Mouse (Mus musculus): ENCODE data around the gene Med14. TPM values are rescaled to one million over a fixed set of nuclear protein-coding genes. Genes with fewer than 3 reads are reported as not detected.

Gene Med14
- total RNA-seq, 2 experiments from 2014 or later = 70.5 to 78.8 TPM

DNA sequence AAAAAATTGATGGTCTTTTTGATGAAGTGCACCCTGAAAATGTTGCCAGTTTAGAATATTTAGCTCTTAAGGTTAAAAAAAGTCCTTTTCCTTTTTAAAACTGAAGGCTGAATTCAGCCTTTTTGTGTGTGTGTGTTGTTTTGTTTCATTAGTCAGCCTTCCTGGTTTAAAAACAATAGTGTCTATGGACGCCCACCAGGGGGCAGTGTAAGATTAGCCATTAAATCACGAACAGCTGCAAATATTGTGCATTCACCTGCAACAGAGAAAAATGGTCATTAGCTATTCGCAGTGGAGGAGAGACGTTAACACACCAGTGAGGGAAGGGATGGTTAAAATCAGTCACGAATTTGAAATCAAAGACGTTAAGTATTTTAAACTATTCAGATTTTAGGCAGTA, 84.5 kb downstream of the Med14 start:
- peak; percentile 58 to 63 for DNase-seq (ENCODE audit: low spot score in 2 of 2)

- peak; percentile 86 to 91 for DNase-seq (ENCODE audit: low spot score in 2 of 2)
These were observed 88.7 kb downstream of the Med14 start, which contains the start of gene 1810030O07Rik for GRCm38 (mm10) chrX:12673054-12673775. 1810030O07Rik (minus strand) TSS chrX:12673668.

DNA sequence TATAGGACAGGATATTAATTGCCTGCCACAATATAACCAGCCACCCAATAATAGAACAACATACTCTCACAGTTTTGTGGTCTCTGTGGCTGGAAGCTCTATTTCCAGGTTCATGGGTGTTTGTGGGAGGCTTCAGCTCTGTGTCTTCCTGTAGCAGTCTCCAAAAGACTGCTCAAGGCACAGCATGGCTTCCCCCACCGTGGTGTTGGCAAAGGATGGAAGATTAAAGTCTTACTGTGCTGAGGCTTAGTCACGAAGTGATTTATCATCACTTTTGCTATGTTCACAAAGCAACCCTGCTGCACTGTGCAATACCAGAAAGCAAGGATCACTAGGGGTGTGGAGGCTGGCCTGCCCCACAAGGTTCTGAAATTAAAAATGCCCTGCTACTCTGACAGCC, 108.0 kb downstream of the Med14 start:
- DNase-seq (ENCODE audit: low spot score in 2 of 2) = peak; percentile 23 to 27

DNA sequence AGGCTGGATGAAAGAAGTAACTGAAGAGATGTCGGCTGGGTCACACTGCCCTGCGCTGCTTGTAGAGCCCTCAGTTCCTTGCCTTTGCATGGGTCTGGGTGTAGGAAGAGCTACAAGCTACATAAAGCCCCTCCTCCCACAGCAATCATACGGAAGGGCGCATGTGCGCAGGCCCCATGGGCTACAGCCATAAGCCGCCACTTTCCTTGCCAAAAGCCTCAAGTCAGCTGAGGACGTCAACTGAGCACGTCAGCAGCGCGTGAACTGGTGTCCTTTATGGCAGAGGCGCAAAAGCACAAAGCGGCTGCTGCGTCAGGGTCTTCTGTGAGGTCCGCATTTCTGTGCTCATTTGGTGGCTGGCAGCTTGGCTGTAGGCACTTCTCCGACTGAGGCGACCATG, 110.0 kb downstream of the Med14 start:
- DNase-seq (ENCODE audit: low spot score in 2 of 2) = no peak

GRCm38 (mm10) chrX:12645531-12646304, 116.2 kb downstream of the Med14 start:
- DNase-seq (ENCODE audit: low spot score in 2 of 2) = peak in 1 of 2 experiments; percentile 16

GRCm38 (mm10) chrX:12644976-12645375, 116.9 kb downstream of the Med14 start:
- no peak for DNase-seq (ENCODE audit: low spot score in 2 of 2)

Other genes starting within 250 kb of the Med14 start
- 100 to 1,000 TPM; 221 to 229 TPM for gene Atp6ap2, start 174.3 kb downstream of the Med14 start, total RNA-seq (2021)
- 10 to 100 TPM; 15.2 to 18.9 TPM for gene 1810030O07Rik, start 88.4 kb downstream of the Med14 start, total RNA-seq (2021)

Data from left cerebral cortex, adult 18-20 months (tissue).